Mouse (Mus musculus): ENCODE results near the gene Slc20a1.

Slc20a1 gene

GRCm38 (mm10) chr2:129192392-129193150 lies 6.0 kb upstream of the Slc20a1 start:
- DNase-seq, result no peak

- no peak for DNase-seq
Observed at GRCm38 (mm10) chr2:129196317-129196716, 2.2 kb upstream of the Slc20a1 start.

DNA sequence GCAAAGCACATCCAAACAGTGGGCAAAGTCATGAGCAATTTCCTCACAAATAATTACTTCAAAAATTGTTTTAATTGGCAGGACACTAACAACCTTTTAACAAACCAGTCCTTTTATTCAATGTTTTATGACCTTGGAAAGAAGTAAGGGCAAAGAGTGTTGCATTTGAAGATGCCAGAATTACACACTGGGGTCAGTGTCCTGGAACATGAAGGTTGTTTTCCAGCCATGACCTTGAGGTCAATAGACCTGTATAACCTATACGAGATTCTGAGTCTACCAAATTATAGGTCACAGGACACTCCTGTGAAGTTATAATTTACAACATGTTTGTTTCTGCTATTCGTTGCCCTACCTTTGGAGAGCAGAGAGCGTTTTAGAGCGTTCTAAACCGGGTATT lies 1.4 kb upstream of the Slc20a1 start:
- no peak for DNase-seq

DNA sequence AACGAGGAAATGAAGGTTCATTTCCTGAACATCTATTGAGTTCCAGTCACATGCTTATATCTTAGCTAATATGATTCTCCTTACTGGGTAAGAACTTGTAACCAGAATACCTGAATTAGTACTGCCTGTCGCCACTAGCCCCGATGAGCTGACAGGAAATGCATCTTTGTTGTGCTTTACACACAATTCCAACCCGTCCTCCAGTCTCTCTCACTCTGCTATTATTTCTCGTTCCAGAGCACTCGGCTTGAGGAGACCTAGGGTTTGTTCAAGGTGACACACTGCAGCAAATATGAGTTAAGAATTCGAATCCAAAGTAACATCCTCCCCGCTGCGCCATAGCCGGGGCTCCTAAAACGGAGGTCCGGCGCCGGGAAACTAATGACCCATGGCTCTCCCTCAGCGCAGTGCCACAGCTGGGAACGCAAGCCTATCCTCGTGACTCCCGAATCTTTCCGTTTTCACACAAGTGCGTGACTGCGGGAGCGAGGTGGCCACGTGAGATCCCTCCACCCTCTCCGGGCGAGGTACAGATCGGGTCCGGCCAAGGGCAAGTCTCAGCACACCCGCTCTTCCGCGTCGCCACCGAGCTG lies 625 bp upstream of the Slc20a1 start:
- DNase-seq, result no peak

DNA sequence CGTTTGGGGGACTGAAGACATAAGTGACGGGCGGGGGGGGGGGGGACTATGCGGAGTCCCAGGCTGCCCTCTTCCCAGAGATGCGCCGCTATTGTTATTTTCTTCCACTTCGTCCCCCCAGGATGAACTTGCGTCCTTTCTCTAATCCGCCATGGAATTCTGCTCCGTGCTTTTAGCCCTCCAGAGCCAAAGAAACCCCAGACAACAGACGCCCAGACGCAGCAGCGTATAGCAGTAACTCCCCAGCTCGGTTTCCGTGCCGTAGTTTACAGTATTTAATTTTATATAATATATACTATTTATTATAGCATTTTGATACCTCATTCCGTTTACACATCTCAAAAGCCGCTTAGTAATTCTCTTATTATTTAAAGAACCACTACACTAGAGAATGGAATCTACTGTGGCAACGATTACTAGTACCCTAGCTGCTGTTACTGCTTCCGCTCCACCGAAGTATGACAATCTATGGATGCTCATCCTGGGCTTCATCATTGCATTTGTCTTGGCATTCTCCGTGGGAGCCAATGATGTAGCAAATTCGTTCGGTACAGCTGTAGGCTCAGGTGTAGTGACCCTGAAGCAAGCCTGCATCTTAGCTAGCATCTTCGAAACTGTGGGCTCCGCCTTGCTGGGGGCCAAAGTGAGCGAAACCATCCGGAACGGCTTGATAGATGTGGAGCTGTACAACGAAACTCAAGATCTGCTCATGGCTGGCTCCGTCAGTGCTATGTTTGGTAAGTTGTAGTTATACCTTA lies 943 bp downstream of the Slc20a1 start:
- peak; percentile 43 to 64 for DNase-seq

DNA sequence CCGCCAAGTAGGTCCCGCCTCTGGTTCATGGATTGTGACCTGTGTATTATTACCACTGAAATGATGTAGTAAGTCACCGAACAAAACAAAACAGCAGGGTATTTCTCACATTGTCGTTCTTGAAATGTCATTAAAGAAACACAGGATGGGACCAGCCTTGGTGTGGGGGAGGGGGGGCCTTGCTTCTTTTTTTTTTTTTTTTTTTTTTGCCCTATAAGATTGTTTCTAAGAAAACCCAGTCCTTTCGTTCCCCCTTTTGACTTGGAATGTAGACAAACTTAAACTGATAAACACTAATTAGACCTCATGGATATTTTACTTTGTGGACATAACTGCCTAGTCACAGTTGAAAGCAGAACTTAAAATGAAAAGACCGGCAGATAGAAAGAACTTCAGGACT lies 6.4 kb downstream of the Slc20a1 start:
- DNase-seq, result no peak

DNA sequence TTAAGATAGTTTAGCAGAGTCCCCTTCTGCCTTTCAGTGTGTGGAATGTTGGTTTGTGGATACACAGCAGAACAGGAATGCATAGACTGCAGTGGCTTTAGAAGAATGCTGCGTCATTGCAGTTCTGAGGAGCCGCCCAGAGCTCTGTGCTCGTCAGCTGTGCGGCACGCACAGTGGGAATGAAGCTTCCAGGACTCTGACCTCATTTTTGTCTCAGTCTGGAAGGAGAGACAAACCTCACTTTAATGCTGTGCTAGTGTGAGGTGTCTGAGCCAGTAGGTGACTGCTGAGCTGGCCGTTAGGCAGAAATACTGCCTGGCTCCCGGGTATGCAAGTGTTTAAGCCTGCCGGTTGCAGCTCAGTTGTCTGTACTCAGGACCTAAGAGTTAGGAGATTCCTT lies 8.3 kb downstream of the Slc20a1 start:
- DNase-seq, result no peak

DNA sequence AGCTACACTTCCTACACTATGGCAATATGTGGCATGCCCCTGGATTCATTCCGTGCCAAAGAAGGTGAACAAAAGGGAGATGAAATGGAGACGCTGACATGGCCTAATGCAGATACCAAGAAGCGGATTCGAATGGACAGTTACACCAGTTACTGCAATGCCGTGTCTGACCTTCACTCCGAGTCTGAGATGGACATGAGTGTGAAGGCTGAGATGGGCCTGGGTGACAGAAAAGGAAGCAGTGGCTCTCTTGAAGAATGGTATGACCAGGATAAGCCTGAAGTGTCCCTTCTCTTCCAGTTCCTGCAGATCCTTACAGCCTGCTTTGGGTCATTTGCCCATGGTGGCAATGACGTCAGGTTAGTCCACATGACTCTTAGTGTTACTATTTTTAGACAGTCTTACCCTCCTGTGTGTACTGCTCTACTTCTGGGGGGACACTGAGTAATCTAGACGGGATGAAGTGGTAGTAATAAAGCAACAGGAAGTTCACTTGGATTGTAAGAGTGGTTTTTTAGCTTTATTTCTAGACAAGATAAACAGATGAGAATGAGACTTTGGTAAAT lies 9.7 kb downstream of the Slc20a1 start:
- DNase-seq, result no peak

DNA sequence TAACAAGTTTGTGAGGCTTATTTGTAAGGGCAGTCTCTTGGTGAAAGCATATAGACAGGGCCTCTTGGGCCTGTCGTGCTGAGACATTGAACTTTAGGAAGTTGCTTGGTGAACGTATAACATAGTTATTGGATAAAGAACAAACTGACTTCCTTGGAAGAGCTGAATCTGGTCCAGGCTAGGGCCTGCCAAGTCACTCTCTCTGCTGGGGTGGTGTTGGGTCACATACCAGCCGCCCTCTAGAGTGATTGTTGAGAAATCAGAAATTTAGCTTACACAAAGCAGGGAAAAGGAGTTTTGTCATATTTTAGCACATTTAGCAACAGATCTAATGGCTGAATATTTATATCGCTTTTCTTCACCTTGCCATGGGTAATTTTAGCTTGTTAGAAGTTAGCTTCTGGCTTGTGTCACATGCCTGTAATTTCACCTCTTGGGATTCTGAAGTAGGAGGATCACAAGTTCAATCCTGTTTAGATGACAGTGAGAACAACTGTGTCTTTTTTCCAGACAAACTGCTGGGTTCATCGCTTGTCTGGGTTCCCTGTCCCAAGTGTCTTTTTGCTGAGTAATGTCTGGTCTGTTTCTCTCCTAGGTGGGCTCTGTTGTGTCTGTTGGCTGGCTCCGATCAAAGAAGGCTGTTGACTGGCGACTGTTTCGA lies 11.7 kb downstream of the Slc20a1 start:
- DNase-seq, result no peak

DNA sequence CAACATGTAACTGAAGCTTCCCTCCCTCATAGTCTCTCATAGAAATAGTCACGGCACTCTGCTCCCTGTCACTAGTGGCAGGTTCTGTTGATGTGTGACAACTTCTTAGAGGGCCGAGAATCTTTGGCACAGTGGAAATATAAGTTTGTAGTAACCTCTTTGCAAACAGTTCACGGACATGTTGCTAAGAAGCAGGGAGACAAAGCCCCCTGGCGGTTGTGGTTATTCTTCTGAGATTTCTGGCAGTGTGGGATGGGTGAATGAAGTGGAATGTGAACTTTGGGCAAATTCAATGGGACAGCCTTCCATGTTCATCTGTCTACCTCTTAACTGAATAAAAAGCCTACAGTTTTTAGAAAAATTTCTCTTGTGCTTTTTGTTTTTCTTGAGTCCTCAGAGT lies 12.7 kb downstream of the Slc20a1 start:
- DNase-seq, result peak; percentile 40 to 43

GRCm38 (mm10) chr2:129211957-129212356 lies 13.4 kb downstream of the Slc20a1 start:
- no peak for DNase-seq

- no peak for DNase-seq
Observed at GRCm38 (mm10) chr2:129212566-129212965, 14.0 kb downstream of the Slc20a1 start.

GRCm38 (mm10) chr2:129214774-129215173 lies 16.2 kb downstream of the Slc20a1 start:
- DNase-seq, result no peak

- no peak for DNase-seq
Observed at GRCm38 (mm10) chr2:129217612-129218185, 19.1 kb downstream of the Slc20a1 start.

GRCm38 (mm10) chr2:129218537-129219105 lies 20.1 kb downstream of the Slc20a1 start:
- DNase-seq, result no peak

GRCm38 (mm10) chr2:129221097-129221632 lies 22.6 kb downstream of the Slc20a1 start:
- peak in 1 of 2 experiments; percentile 21 for DNase-seq

GRCm38 (mm10) chr2:129224178-129224577 lies 25.6 kb downstream of the Slc20a1 start:
- DNase-seq, result no peak

- DNase-seq, result no peak
Observed at GRCm38 (mm10) chr2:129225251-129225819, 26.8 kb downstream of the Slc20a1 start.

- DNase-seq, result no peak
Observed at GRCm38 (mm10) chr2:129226296-129226851, 27.8 kb downstream of the Slc20a1 start.

DNA sequence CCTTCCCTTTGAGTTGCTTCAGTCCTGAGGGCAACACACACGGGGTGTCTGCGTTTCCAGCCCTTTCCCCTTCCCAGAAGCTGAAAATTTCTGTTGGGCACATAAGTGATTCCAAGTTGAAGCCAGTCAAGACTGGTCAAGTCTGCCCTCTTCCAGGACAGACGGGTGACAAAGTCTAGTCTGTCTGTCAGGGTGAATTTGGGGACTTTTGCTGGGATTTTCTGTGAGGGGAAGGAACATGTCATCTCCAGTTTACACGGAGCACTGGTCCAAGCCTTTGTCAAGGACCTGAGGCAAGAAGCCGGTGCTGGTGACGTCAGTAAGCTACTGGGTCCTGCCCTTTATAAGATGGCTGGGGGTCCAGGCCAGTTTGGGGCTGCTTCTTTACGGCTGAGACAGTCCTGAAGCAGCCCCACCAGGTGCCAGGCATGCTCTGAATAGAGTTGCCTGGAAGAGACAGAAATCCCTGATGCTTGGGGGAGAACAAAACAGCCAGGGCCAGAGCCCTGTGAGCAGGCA lies 28.5 kb downstream of the Slc20a1 start:
- no peak for DNase-seq

- no peak for DNase-seq
Observed at GRCm38 (mm10) chr2:129227709-129228108, 29.1 kb downstream of the Slc20a1 start.

Measured in cerebellum, postnatal 10 days (tissue).